Mouse (Mus musculus): ENCODE data around the gene Lsm8.

- TF ChIP-seq GATA1 (IDR thresholded peaks at IDR 0.05; ENCODE audit: low read length) (no peak), TAL1 (IDR thresholded peaks at IDR 0.05; ENCODE audit: low read length) (no peak)
Measured at GRCm38 (mm10) chr6:18819343-18819742, 29.0 kb upstream of the Lsm8 start.

Measured in erythroblast, embryonic 14.5 days (primary cell).